Mouse (Mus musculus): ENCODE data around the gene Tlr9. TPM values are rescaled to one million over a fixed set of nuclear protein-coding genes. Genes with fewer than 3 reads are reported as not detected.

The Tlr9 gene
- total and polyA plus RNA-seq, 3 experiments = 0.27 TPM; not detected in 2

DNA sequence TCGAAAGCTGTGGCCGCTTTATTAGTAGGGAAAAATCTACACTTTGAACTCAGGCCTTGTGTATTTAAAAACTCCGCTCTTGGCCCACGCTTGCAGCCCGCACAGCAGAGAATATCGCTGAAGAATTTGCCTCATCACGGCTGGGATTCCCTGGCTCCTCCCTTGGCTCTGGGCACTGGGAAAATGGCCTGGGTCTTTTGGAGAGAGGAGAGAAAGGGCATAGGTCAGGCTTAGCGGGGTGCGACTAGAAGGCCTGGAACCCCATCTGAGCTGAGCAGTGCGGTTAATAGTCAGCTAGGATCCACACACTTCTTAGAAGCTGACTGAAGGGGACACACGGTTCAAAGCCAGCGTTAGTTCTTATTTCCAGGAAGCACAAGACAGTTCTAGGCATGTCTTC, 50.9 kb downstream of the Tlr9 start:
- H3K36me3 ChIP-seq (replicated peaks) = no peaks in the 10 kb centered on the region
- H3K27me3 ChIP-seq (ENCODE audit: insufficient read depth, low read length) = peaks cover 34% of the 10 kb centered on the region
- ATAC-seq (ENCODE audit: extremely low read depth, insufficient number of reproducible peaks, low FRiP score, poor library complexity, severe bottlenecking) (no peak), DNase-seq (ENCODE audit: low spot score) (no peak)
- no peak overlapping the region for H3K4me3 ChIP-seq (ENCODE audit: low read depth, low read length)
- TF ChIP-seq TAL1 (conservative IDR thresholded peaks at IDR 0.05; ENCODE audit: low read depth, low read length) (no peak), POLR2AphosphoS5 (IDR thresholded peaks at IDR 0.05; ENCODE audit: insufficient replicate concordance, low read depth, low read length) (no peak), GATA1 (IDR thresholded peaks at IDR 0.05; ENCODE audit: borderline replicate concordance, low read length) (no peak), GATA2 (IDR thresholded peaks at IDR 0.05; ENCODE audit: borderline replicate concordance, low read depth, low read length) (no peak), CTCF (IDR thresholded peaks at IDR 0.05; ENCODE audit: low read depth, low read length) (no peak)
- H3K4me1 ChIP-seq (ENCODE audit: insufficient read depth, low read depth, low read length) = peaks cover 15% of the 10 kb centered on the region
- no peaks in the 10 kb centered on the region for H3K9me3 ChIP-seq (replicated peaks)

GRCm38 (mm10) chr9:106273791-106274190, 51.4 kb downstream of the Tlr9 start:
- H3K4me1 ChIP-seq (ENCODE audit: insufficient read depth, low read depth, low read length) = peaks cover 10% of the 10 kb centered on the region
- no peak for TF ChIP-seq GATA1 (IDR thresholded peaks at IDR 0.05; ENCODE audit: borderline replicate concordance, low read length)
- no peak for TF ChIP-seq CTCF (IDR thresholded peaks at IDR 0.05; ENCODE audit: low read depth, low read length)
- no peak for TF ChIP-seq GATA2 (IDR thresholded peaks at IDR 0.05; ENCODE audit: borderline replicate concordance, low read depth, low read length)
- TF ChIP-seq TAL1 (conservative IDR thresholded peaks at IDR 0.05; ENCODE audit: low read depth, low read length) = no peak
- no peak for TF ChIP-seq POLR2AphosphoS5 (IDR thresholded peaks at IDR 0.05; ENCODE audit: insufficient replicate concordance, low read depth, low read length)
- DNase-seq (ENCODE audit: low spot score) (no peak), ATAC-seq (ENCODE audit: extremely low read depth, insufficient number of reproducible peaks, low FRiP score, poor library complexity, severe bottlenecking) (no peak)
- no peak overlapping the region for H3K4me3 ChIP-seq (ENCODE audit: low read depth, low read length)
- H3K27me3 ChIP-seq (ENCODE audit: insufficient read depth, low read length) = peaks cover 29% of the 10 kb centered on the region
- no peaks in the 10 kb centered on the region for H3K9me3 ChIP-seq (replicated peaks)
- no peaks in the 10 kb centered on the region for H3K36me3 ChIP-seq (replicated peaks)

DNA sequence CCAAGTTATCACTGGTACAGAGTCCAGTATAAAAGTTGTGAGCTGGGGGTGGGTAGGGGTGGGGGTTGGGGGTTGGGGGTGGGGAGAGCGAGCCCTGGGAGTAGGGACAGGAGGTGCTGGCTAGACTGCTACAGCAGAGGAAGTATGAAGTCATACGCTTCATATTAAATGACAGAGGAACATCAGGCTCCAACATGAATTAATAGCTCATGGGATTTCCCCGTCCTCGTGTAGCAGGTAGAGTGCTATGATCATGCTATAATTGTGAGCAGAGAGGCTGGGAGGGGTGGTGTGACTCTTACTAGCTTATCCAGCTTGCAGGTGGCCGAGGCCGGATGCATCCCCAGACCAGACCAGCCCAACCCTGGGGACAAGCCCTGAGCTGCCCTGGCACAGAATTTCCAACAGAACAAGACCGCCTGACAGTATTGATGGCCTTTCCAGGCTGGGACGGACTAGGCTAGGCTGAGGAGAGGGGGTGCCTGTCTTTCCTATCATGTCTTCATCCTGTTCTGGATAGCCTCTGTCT, 52.3 kb downstream of the Tlr9 start:
- Histone ChIP-seq H3K9me3 (replicated peaks) (no peaks in the 10 kb centered on the region), H3K4me1 (ENCODE audit: insufficient read depth, low read depth, low read length) (peaks cover 8% of the 10 kb centered on the region), H3K27me3 (ENCODE audit: insufficient read depth, low read length) (peaks cover 23% of the 10 kb centered on the region), H3K4me3 (ENCODE audit: low read depth, low read length) (no peak overlapping the region), H3K36me3 (replicated peaks) (no peaks in the 10 kb centered on the region)
- ATAC-seq (ENCODE audit: extremely low read depth, insufficient number of reproducible peaks, low FRiP score, poor library complexity, severe bottlenecking) (no peak), DNase-seq (ENCODE audit: low spot score) (no peak)
- TF ChIP-seq CTCF (IDR thresholded peaks at IDR 0.05; ENCODE audit: low read depth, low read length) (no peak), GATA1 (IDR thresholded peaks at IDR 0.05; ENCODE audit: borderline replicate concordance, low read length) (no peak), TAL1 (conservative IDR thresholded peaks at IDR 0.05; ENCODE audit: low read depth, low read length) (no peak), POLR2AphosphoS5 (IDR thresholded peaks at IDR 0.05; ENCODE audit: insufficient replicate concordance, low read depth, low read length) (no peak)

- Histone ChIP-seq H3K36me3 (replicated peaks) (no peaks in the 10 kb centered on the region), H3K27me3 (ENCODE audit: insufficient read depth, low read length) (peaks cover 13% of the 10 kb centered on the region), H3K4me1 (ENCODE audit: insufficient read depth, low read depth, low read length) (peaks cover 10% of the 10 kb centered on the region), H3K4me3 (ENCODE audit: low read depth, low read length) (no peak overlapping the region), H3K9me3 (replicated peaks) (no peaks in the 10 kb centered on the region)
- ATAC-seq (ENCODE audit: extremely low read depth, insufficient number of reproducible peaks, low FRiP score, poor library complexity, severe bottlenecking) (no peak), DNase-seq (ENCODE audit: low spot score) (no peak)
- TF ChIP-seq GATA2 (IDR thresholded peaks at IDR 0.05; ENCODE audit: borderline replicate concordance, low read depth, low read length) = no peak
Observed at GRCm38 (mm10) chr9:106275806-106276205, 53.4 kb downstream of the Tlr9 start.

Other genes starting within 250 kb of the Tlr9 start
- gene Col6a4, start 125.8 kb upstream of the Tlr9 start, total RNA-seq (2014; fragmentation: Nextera tagmentation) = not detected in 2 replicates
- 0.38 TPM in 1 of 2 replicates, not detected in the other for gene Col6a4, start 125.8 kb upstream of the Tlr9 start, total RNA-seq (2017)
- not detected in 2 replicates for gene Col6a4, start 125.8 kb upstream of the Tlr9 start, polyA plus RNA-seq (2012)
- 0.29 and 3.5 TPM in 2 replicates for gene Glyctk, start 64.5 kb upstream of the Tlr9 start, total RNA-seq (2014; fragmentation: Nextera tagmentation)
- gene Glyctk, start 64.5 kb upstream of the Tlr9 start, total RNA-seq (2017) = 1.2 TPM in 2 replicates
- gene Glyctk, start 64.5 kb upstream of the Tlr9 start, polyA plus RNA-seq (2012) = 1.00 and 1.1 TPM in 2 replicates
- 103 and 116 TPM in 2 replicates for gene Wdr82, start 51.7 kb upstream of the Tlr9 start, total RNA-seq (2014; fragmentation: Nextera tagmentation)
- 92.0 and 95.4 TPM in 2 replicates for gene Wdr82, start 51.7 kb upstream of the Tlr9 start, total RNA-seq (2017)
- 15.1 and 20.0 TPM in 2 replicates for gene Wdr82, start 51.7 kb upstream of the Tlr9 start, polyA plus RNA-seq (2012)
- 6.7 and 9.4 TPM in 2 replicates for gene Ppm1m, start 22.9 kb upstream of the Tlr9 start, total RNA-seq (2014; fragmentation: Nextera tagmentation)
- 14.4 and 19.1 TPM in 2 replicates for gene Ppm1m, start 22.9 kb upstream of the Tlr9 start, total RNA-seq (2017)
- gene Ppm1m, start 22.9 kb upstream of the Tlr9 start, polyA plus RNA-seq (2012) = 18.5 and 20.9 TPM in 2 replicates
- gene Twf2, start 19.5 kb upstream of the Tlr9 start, total RNA-seq (2014; fragmentation: Nextera tagmentation) = 13.7 and 17.5 TPM in 2 replicates
- gene Twf2, start 19.5 kb upstream of the Tlr9 start, total RNA-seq (2017) = 35.7 and 51.5 TPM in 2 replicates
- 32.3 and 38.6 TPM in 2 replicates for gene Twf2, start 19.5 kb upstream of the Tlr9 start, polyA plus RNA-seq (2012)
- 59.1 and 67.8 TPM in 2 replicates for gene Alas1, start 26.1 kb downstream of the Tlr9 start, total RNA-seq (2014; fragmentation: Nextera tagmentation)
- 41.7 and 44.2 TPM in 2 replicates for gene Alas1, start 26.1 kb downstream of the Tlr9 start, total RNA-seq (2017)
- 8.5 and 10.3 TPM in 2 replicates for gene Alas1, start 26.1 kb downstream of the Tlr9 start, polyA plus RNA-seq (2012)
- gene Poc1a, start 58.5 kb downstream of the Tlr9 start, total RNA-seq (2014; fragmentation: Nextera tagmentation) = 20.2 and 31.7 TPM in 2 replicates
- 25.6 and 28.8 TPM in 2 replicates for gene Poc1a, start 58.5 kb downstream of the Tlr9 start, total RNA-seq (2017)
- 8.8 and 14.8 TPM in 2 replicates for gene Poc1a, start 58.5 kb downstream of the Tlr9 start, polyA plus RNA-seq (2012)
- 49.3 and 50.4 TPM in 2 replicates for gene Dusp7, start 146.0 kb downstream of the Tlr9 start, total RNA-seq (2014; fragmentation: Nextera tagmentation)
- 7.8 and 8.6 TPM in 2 replicates for gene Dusp7, start 146.0 kb downstream of the Tlr9 start, total RNA-seq (2017)
- 27.3 and 32.5 TPM in 2 replicates for gene Dusp7, start 146.0 kb downstream of the Tlr9 start, polyA plus RNA-seq (2012)
- 149 and 190 TPM in 2 replicates for gene Rpl29, start 206.9 kb downstream of the Tlr9 start, total RNA-seq (2014; fragmentation: Nextera tagmentation)
- gene Rpl29, start 206.9 kb downstream of the Tlr9 start, total RNA-seq (2017) = 81.1 and 107 TPM in 2 replicates
- 29.5 and 38.8 TPM in 2 replicates for gene Rpl29, start 206.9 kb downstream of the Tlr9 start, polyA plus RNA-seq (2012)
- gene Acy1, start 215.7 kb downstream of the Tlr9 start, total RNA-seq (2014; fragmentation: Nextera tagmentation) = 6.0 and 11.6 TPM in 2 replicates
- gene Acy1, start 215.7 kb downstream of the Tlr9 start, total RNA-seq (2017) = 11.0 and 17.1 TPM in 2 replicates
- gene Acy1, start 215.7 kb downstream of the Tlr9 start, polyA plus RNA-seq (2012) = 12.7 and 16.5 TPM in 2 replicates
- 6.9 and 7.7 TPM in 2 replicates for gene Abhd14b, start 224.9 kb downstream of the Tlr9 start, total RNA-seq (2014; fragmentation: Nextera tagmentation)
- 2.6 and 3.1 TPM in 2 replicates for gene Abhd14b, start 224.9 kb downstream of the Tlr9 start, total RNA-seq (2017)
- 2.3 and 3.1 TPM in 2 replicates for gene Abhd14b, start 224.9 kb downstream of the Tlr9 start, polyA plus RNA-seq (2012)
- gene Abhd14a, start 225.1 kb downstream of the Tlr9 start, total RNA-seq (2014; fragmentation: Nextera tagmentation) = 4.8 and 5.7 TPM in 2 replicates
- 7.7 and 8.4 TPM in 2 replicates for gene Abhd14a, start 225.1 kb downstream of the Tlr9 start, total RNA-seq (2017)
- 22.4 and 24.0 TPM in 2 replicates for gene Abhd14a, start 225.1 kb downstream of the Tlr9 start, polyA plus RNA-seq (2012)
- gene Pcbp4, start 230.7 kb downstream of the Tlr9 start, total RNA-seq (2014; fragmentation: Nextera tagmentation) = 9.2 and 9.9 TPM in 2 replicates
- 2.8 and 3.0 TPM in 2 replicates for gene Pcbp4, start 230.7 kb downstream of the Tlr9 start, total RNA-seq (2017)
- 18.9 and 22.1 TPM in 2 replicates for gene Pcbp4, start 230.7 kb downstream of the Tlr9 start, polyA plus RNA-seq (2012)
- gene Gpr62, start 243.3 kb downstream of the Tlr9 start, total RNA-seq (2014; fragmentation: Nextera tagmentation) = not detected in 2 replicates
- gene Gpr62, start 243.3 kb downstream of the Tlr9 start, total RNA-seq (2017) = not detected in 2 replicates
- not detected in 2 replicates for gene Gpr62, start 243.3 kb downstream of the Tlr9 start, polyA plus RNA-seq (2012)